Comparison of ENCODE assay signal across 8 mouse cellular contexts in genomic region chr12:80198487-80198886, GRCm38 (mm10).
DNase-seq lines count a peak whose midpoint lies in the region; ATAC-seq and TF ChIP-seq lines count a peak whose summit lies in the region.

No protein-coding gene starts in this region.

- no peak overlapping the region for H3K9ac ChIP-seq in limb, embryonic 15.5 days

- no peak overlapping the region for H3K4me3 ChIP-seq in limb, embryonic 15.5 days
- H3K4me3 ChIP-seq in olfactory bulb, adult 2 months (ENCODE audit: insufficient read depth, low read depth, low read length): no peak overlapping the region

- 18% methylated on average over 3 of the region's 3 CpGs for WGBS in limb, embryonic 15.5 days
- WGBS in olfactory bulb, adult 2 months: 19% methylated on average over 3 of the region's 3 CpGs

- peak; percentile 51 for TF ChIP-seq CTCF in olfactory bulb, adult 2 months (IDR thresholded peaks at IDR 0.05; ENCODE audit: insufficient read depth, low read depth, low read length)

- H3K4me1 ChIP-seq in limb, embryonic 15.5 days: peaks cover 19% of the 10 kb centered on the region
- peaks cover 1% of the 10 kb centered on the region; the same call in 1 of the 2 replicates for H3K4me1 ChIP-seq in olfactory bulb, adult 2 months (ENCODE audit: control insufficient read depth, insufficient read depth, low read length)

- H3K36me3 ChIP-seq in limb, embryonic 15.5 days: peaks cover 49% of the 10 kb centered on the region

- H3K4me2 ChIP-seq in limb, embryonic 15.5 days: no peak overlapping the region

- H3K9me3 ChIP-seq in limb, embryonic 15.5 days: no peaks in the 10 kb centered on the region; the same call in 1 of the 2 replicates

- DNase-seq in A20 (ENCODE audit: low read depth, low spot score) (peak; percentile 64), NIH3T3 (ENCODE audit: low read depth) (peak; percentile 93)
- peak; percentile 36 to 59 for DNase-seq in cerebellum, postnatal 4 days (ENCODE audit: low spot score in 2 of 2)
- DNase-seq in kidney, adult 18-20 months: peak; percentile 68
- DNase-seq in thymus, adult 18-20 months: peak; percentile 42 to 46

- H3K27me3 ChIP-seq in limb, embryonic 15.5 days: no peaks in the 10 kb centered on the region

- TF ChIP-seq POLR2A in olfactory bulb, adult 2 months (IDR thresholded peaks at IDR 0.05; ENCODE audit: insufficient read depth, low read depth, low read length): no peak

- H3K27ac ChIP-seq in limb, embryonic 15.5 days: 0 out of 2 replicates have a peak overlapping the region, but pooled peaks have one; percentile 24
- H3K27ac ChIP-seq in olfactory bulb, adult 2 months (ENCODE audit: insufficient read depth, low read depth, low read length): no peak overlapping the region

- peak; percentile 64 for ATAC-seq in granulocyte monocyte progenitor cell, adult 5-6 weeks (replicated peaks; ENCODE audit: poor library complexity, severe bottlenecking)
- ATAC-seq in limb, embryonic 15.5 days (ENCODE audit: insufficient number of reproducible peaks, low FRiP score, low TSS enrichment, low read depth): no peak
